Mouse (Mus musculus) small intestine, adult 2 months (tissue): ENCODE data around the gene Ap4b1.

Experiments
- CTCF ChIP-seq: fragments of 200-500 bp; IDR thresholded peaks from 2 replicates; pipeline ENCODE4 v1.5.1; 2012; ENCODE audit warnings: low read depth, mild to moderate bottlenecking, control low read depth, inconsistent platforms, low read length, moderate library complexity, mixed read lengths; ENCODE audit not compliant: insufficient replicate concordance, insufficient read length; ENCODE audit errors: extremely low read depth
- POLR2A ChIP-seq: fragments of 200-500 bp; IDR thresholded peaks from 2 replicates; pipeline ENCODE4 v1.6.1; 2012; ENCODE audit warnings: low read depth, mild to moderate bottlenecking, control low read depth, inconsistent platforms, low read length, moderate library complexity

- TF ChIP-seq CTCF = no peak
- no peak for TF ChIP-seq POLR2A
Measured at GRCm38 (mm10) chr3:103829036-103829435, 19.7 kb downstream of the Ap4b1 start.
